Mouse (Mus musculus) intestine, embryonic 15.5 days (tissue): ENCODE data around the gene Dcun1d4. TPM values are rescaled to one million over a fixed set of nuclear protein-coding genes. Genes with fewer than 3 reads are reported as not detected.

Source experiments
- ATAC-seq: fragments of 200-750 bp; cut with Nextera tagmentation; 2 replicates; pipeline ENCODE4 v1.8.0; 2017; ENCODE audit warnings: moderate TSS enrichment, moderate library complexity
- H3K27ac ChIP-seq: fragments of 300-500 bp; sonication (generic); 2 replicates; pipeline ENCODE4 v1.5.1; 2015; ENCODE audit warnings: mild to moderate bottlenecking, inconsistent platforms
- H3K27me3 ChIP-seq: fragments of 300-500 bp; sonication (generic); replicated peaks from 2 replicates; pipeline ENCODE4 v1.6.1; 2015; ENCODE audit warnings: inconsistent platforms
- H3K36me3 ChIP-seq: fragments of 300-500 bp; sonication (generic); 2 replicates; pipeline ENCODE4 v1.6.1; 2015; ENCODE audit warnings: inconsistent platforms
- H3K4me1 ChIP-seq: fragments of 300-500 bp; sonication (generic); replicated peaks from 2 replicates; pipeline ENCODE4 v1.6.1; 2015; ENCODE audit warnings: inconsistent platforms
- H3K4me2 ChIP-seq: fragments of 300-500 bp; sonication (generic); replicated peaks from 2 replicates; pipeline ENCODE4 v1.6.1; 2015; ENCODE audit warnings: mild to moderate bottlenecking, inconsistent platforms
- H3K4me3 ChIP-seq: fragments of 300-500 bp; sonication (generic); replicated peaks from 2 replicates; pipeline ENCODE4 v1.5.1; 2015; ENCODE audit warnings: inconsistent platforms
- H3K9ac ChIP-seq: fragments of 300-500 bp; sonication (generic); 2 replicates; pipeline ENCODE4 v1.6.1; 2015; ENCODE audit warnings: inconsistent platforms
- H3K9me3 ChIP-seq: fragments of 300-500 bp; sonication (generic); 2 replicates; pipeline ENCODE4 v1.6.1; 2016; ENCODE audit warnings: inconsistent platforms
- WGBS: fragments of 180-500 bp; shearing (Covaris S2); methylation state at CpG from one replicate; pipeline ENCODE4 v1.1.7; 2015; 5-methylcytosine and 5-hydroxymethylcytosine counted together
- polyA plus RNA-seq: library from polyadenylated mRNA; unstranded; fragments of >200 nt; fragmentation: Nextera tagmentation; extraction: Ambion mirVana; gene quantifications from 2 replicates; pipeline ENCODE4 v1.2.1, GENCODE M21; 2015

The Dcun1d4 gene
- polyA plus RNA-seq = 18.0 and 20.9 TPM in 2 replicates

- Histone ChIP-seq H3K9me3 (no peaks in the 10 kb centered on the region), H3K27ac (no peak within 1 kb of the TSS), H3K4me3 (no peak within 1 kb of the TSS), H3K4me2 (no peak within 1 kb of the TSS), H3K4me1 (no peaks in the 10 kb centered on the region), H3K9ac (no peak within 1 kb of the TSS), H3K27me3 (no peaks in the 10 kb centered on the region), H3K36me3 (no peaks in the 10 kb centered on the region)
- WGBS = 79% methylated on average over 7 of the region's 7 CpGs
- no peak for ATAC-seq
Measured at GRCm38 (mm10) chr5:73480700-73481099, at the start of gene Dcun1d4. TSS of gene Dcun1d4 (plus strand) at chr5:73481000.

GRCm38 (mm10) chr5:73431581-73431980 is 49.2 kb upstream of the Dcun1d4 start:
- Histone ChIP-seq H3K27ac (no peak overlapping the region), H3K4me1 (no peaks in the 10 kb centered on the region), H3K4me2 (no peak overlapping the region), H3K27me3 (no peaks in the 10 kb centered on the region), H3K9ac (no peak overlapping the region), H3K4me3 (no peak overlapping the region), H3K9me3 (no peaks in the 10 kb centered on the region), H3K36me3 (no peaks in the 10 kb centered on the region)
- ATAC-seq = peak; percentile 63; the same call in 1 of the 2 replicates
- 20% methylated on average over 14 of the region's 14 CpGs for WGBS

- Histone ChIP-seq H3K4me1 (no peaks in the 10 kb centered on the region), H3K9ac (no peak overlapping the region), H3K36me3 (no peaks in the 10 kb centered on the region), H3K4me2 (no peak overlapping the region), H3K27ac (no peak overlapping the region), H3K27me3 (no peaks in the 10 kb centered on the region), H3K9me3 (no peaks in the 10 kb centered on the region), H3K4me3 (no peak overlapping the region)
- WGBS = 87% methylated on average over 6 of the region's 6 CpGs
- ATAC-seq = no peak
Measured at GRCm38 (mm10) chr5:73432805-73433204, 48.0 kb upstream of the Dcun1d4 start.

DNA sequence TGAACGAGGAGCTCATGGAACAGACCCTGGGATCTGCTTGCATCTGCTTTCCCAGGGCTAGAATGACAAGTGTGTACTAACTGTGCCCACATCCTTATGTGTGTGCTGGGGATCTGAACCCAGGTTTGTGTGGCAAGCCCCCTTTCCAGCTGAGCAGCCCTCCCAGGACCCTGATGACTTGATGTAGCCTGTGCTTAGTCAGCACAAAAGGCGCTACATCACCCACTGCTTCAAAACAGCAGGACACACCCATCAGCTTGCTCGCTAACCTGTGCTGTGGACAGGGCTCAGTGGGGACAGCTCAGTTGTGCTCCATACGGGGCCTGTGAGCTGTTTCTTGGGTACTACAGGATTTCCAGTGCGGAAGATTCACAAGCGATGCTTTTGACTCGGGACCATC is 46.0 kb upstream of the Dcun1d4 start:
- Histone ChIP-seq H3K9me3 (no peaks in the 10 kb centered on the region), H3K9ac (no peak overlapping the region), H3K27me3 (no peaks in the 10 kb centered on the region), H3K4me2 (no peak overlapping the region), H3K36me3 (no peaks in the 10 kb centered on the region), H3K4me1 (no peaks in the 10 kb centered on the region), H3K4me3 (no peak overlapping the region), H3K27ac (no peak overlapping the region)
- 72% methylated on average over 7 of the region's 7 CpGs for WGBS
- no peak for ATAC-seq

DNA sequence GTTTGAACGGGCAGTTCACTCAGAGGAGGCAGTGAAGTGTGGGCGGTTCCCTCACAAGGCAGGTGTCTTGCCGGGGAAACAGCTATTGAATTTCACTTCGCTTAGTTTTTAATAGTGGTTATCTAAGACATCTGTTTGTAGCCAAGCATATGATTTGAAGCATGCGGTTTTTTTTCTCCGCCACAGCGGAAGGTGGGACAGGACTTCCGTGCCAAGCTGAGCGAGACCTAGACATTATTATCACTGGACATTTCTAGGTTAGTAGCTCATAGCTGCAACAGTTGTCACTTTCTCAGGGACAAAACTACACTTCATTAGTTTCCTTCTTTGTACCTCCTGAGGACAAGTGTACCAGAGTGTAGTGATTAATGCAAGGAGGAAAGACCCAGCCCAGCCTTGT is 38.6 kb upstream of the Dcun1d4 start:
- Histone ChIP-seq H3K27ac (no peak overlapping the region), H3K9me3 (no peaks in the 10 kb centered on the region), H3K27me3 (no peaks in the 10 kb centered on the region), H3K4me3 (no peak overlapping the region), H3K36me3 (no peaks in the 10 kb centered on the region), H3K9ac (no peak overlapping the region), H3K4me2 (no peak overlapping the region), H3K4me1 (no peaks in the 10 kb centered on the region)
- no peak for ATAC-seq
- WGBS = 79% methylated on average over 9 of the region's 9 CpGs

GRCm38 (mm10) chr5:73450276-73450675 is 30.5 kb upstream of the Dcun1d4 start:
- no peak overlapping the region for H3K9ac ChIP-seq
- H3K27me3 ChIP-seq = no peaks in the 10 kb centered on the region
- no peak for ATAC-seq
- no peak overlapping the region for H3K4me2 ChIP-seq
- no peak overlapping the region for H3K4me3 ChIP-seq
- H3K9me3 ChIP-seq = no peaks in the 10 kb centered on the region
- 0 out of 2 replicates have a peak, but pooled peaks cover 3% of the 10 kb centered on the region for H3K4me1 ChIP-seq
- 74% methylated on average over 1 of the region's 1 CpGs for WGBS
- H3K36me3 ChIP-seq = no peaks in the 10 kb centered on the region
- no peak overlapping the region for H3K27ac ChIP-seq

GRCm38 (mm10) chr5:73454502-73455306 is 26.1 kb upstream of the Dcun1d4 start:
- Histone ChIP-seq H3K4me2 (no peak overlapping the region), H3K36me3 (no peaks in the 10 kb centered on the region), H3K9me3 (no peaks in the 10 kb centered on the region), H3K4me3 (no peak overlapping the region), H3K27me3 (no peaks in the 10 kb centered on the region), H3K9ac (no peak overlapping the region), H3K27ac (peak overlapping the region; percentile 56; the same call in 1 of the 2 replicates), H3K4me1 (0 out of 2 replicates have a peak, but pooled peaks cover 3% of the 10 kb centered on the region)
- 38% methylated on average over 2 of the region's 2 CpGs for WGBS
- ATAC-seq = no peak

DNA sequence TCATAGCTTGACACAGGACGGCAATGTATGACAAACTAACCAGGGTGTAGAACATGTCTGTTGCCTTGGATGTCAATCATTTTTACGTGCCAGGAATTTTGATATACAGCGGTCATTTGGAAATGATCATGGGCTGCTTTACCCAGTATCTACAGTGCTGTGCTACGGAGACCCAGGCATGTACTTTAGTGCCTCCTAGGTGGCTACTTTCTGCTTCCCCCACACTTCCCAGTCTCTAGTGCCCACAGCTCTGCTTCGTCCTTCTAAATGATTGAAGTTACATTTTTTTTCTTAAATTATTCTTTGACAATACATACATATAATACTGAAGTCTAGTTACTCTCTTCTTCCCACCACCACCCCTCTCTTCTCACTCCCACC is 25.5 kb upstream of the Dcun1d4 start:
- Histone ChIP-seq H3K27ac (no peak overlapping the region), H3K27me3 (no peaks in the 10 kb centered on the region), H3K36me3 (no peaks in the 10 kb centered on the region), H3K4me1 (0 out of 2 replicates have a peak, but pooled peaks cover 3% of the 10 kb centered on the region), H3K9ac (no peak overlapping the region), H3K9me3 (no peaks in the 10 kb centered on the region), H3K4me3 (no peak overlapping the region), H3K4me2 (no peak overlapping the region)
- WGBS = 69% methylated on average over 5 of the region's 5 CpGs
- no peak for ATAC-seq

DNA sequence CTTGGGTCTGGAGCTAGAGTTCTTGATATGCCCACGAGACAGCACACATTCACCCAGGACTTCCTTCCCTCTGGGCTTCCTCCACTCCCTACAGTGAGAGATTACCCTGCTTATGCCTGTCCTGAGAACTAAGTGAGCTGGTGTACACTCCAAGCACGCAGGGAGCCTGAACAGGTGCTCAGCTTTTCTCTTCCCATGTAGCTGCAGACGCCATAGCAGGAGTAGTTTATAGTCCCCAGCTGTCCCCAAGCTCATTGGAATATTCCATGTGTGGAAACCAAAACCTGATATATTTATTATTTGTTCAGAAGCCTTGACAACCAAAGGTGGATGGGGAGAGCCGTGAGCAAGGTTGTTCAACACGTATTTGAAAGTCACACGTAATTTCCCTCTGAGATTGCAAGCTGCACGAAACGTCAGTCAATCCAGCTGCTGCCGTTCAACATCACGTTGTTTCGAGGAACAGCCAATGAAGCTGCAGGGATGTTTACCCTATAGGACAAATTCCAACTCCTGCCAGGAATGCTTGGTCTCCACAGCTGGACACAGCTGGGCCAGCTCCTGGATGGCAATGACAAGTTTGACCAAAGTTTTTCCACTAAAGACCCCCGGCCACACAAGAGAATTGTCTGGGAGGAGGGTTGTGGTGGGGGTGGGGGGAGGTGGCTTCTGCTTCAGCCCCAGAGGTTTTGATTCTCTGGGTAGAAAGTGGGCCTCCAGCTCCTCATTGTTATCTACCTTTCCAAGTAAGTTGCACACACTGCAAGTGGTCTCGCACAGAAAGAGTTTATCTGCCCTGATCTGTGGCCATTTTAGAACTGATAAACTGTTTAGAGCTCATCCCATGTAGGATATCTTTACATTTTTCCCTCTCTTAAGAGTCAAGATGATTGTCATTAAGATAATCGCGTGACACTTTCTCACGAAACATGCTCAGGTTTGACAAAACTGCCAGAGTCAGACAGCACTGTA is 12.1 kb upstream of the Dcun1d4 start:
- Histone ChIP-seq H3K27me3 (no peaks in the 10 kb centered on the region), H3K27ac (no peak overlapping the region), H3K4me1 (no peaks in the 10 kb centered on the region), H3K4me3 (no peak overlapping the region), H3K9me3 (no peaks in the 10 kb centered on the region), H3K36me3 (no peaks in the 10 kb centered on the region), H3K4me2 (peak overlapping the region; percentile 24), H3K9ac (no peak overlapping the region)
- no peak for ATAC-seq
- 55% methylated on average over 16 of the region's 16 CpGs for WGBS

DNA sequence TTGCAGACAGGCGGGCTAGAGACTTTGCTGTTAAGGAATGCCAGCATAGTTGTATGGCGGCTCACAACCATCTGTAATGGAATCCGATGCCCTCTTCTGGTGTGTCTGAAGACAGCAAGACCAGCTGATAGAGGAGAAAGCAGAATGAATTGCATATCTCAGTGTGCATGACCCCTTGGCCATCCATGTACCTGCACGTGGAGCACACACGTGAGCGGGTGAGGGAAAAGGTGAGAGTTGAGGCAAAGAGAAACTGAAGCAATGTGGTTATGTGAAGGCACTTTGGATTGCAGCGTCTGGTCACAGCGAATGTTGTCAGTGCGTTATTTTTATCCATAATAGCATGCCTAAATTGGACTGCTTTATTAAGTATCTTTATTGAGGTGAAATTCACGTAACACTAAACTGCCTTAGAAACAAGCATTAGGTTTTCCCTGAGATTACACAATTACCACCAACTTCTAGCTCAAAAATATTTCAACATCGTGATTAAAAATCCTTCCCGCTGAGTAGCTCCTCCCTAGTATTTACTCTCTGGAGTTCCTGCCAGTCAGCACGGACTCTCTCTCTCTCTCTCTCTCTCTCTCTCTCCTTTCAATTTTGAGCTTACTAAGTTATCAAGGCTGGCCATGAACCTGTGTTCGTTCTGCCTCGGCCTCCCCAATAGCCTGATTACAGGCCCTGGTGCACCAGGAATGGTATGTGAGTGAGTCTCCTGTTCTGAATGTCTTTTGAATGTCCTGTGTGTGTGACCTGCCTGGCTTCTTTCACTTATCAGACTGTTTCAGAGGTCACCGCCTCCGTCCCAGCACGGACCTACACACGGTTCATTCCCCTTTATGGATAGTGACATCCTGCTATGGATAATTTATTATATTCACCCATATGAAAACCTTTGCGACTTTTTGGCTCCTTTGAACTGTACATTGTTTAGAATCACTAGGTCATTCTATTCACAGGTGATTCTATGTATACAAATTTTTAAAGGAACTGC is 6.1 kb upstream of the Dcun1d4 start:
- no peaks in the 10 kb centered on the region for H3K4me1 ChIP-seq
- H3K4me2 ChIP-seq = no peak overlapping the region
- H3K36me3 ChIP-seq = no peaks in the 10 kb centered on the region
- WGBS = 79% methylated on average over 20 of the region's 20 CpGs
- ATAC-seq = no peak
- no peak overlapping the region for H3K27ac ChIP-seq
- H3K4me3 ChIP-seq = no peak overlapping the region
- no peaks in the 10 kb centered on the region for H3K9me3 ChIP-seq
- no peak overlapping the region for H3K9ac ChIP-seq
- no peaks in the 10 kb centered on the region for H3K27me3 ChIP-seq

GRCm38 (mm10) chr5:73481401-73481800 is 601 bp downstream of the Dcun1d4 start:
- H3K4me1 ChIP-seq = no peaks in the 10 kb centered on the region
- no peak overlapping the region for H3K4me3 ChIP-seq
- H3K27me3 ChIP-seq = no peaks in the 10 kb centered on the region
- 85% methylated on average over 7 of the region's 7 CpGs for WGBS
- no peak overlapping the region for H3K4me2 ChIP-seq
- H3K36me3 ChIP-seq = no peaks in the 10 kb centered on the region
- H3K27ac ChIP-seq = no peak overlapping the region
- no peak for ATAC-seq
- H3K9me3 ChIP-seq = no peaks in the 10 kb centered on the region
- no peak overlapping the region for H3K9ac ChIP-seq
